Mouse (Mus musculus) T-helper 17 cell (primary cell): ENCODE measurements at regions not wholly inside any gene's neighbourhood (a gene's known extent, or its start where the extent isn't known, plus 50 kb on each side); places are given as distances from the start of the nearest gene placed in this dataset.

Source experiments
- in situ Hi-C, 2 experiments: fragments of 300-600 bp; cut with MboI, MseI; formaldehyde crosslinking; loops; 1 replicate in 1 of 2; 2 replicates in 1 of 2; pipeline ENCODE4 v1.15.1; 2025; ENCODE audit warnings: high pct_unique_total_duplicates in 2 of 2

DNA sequence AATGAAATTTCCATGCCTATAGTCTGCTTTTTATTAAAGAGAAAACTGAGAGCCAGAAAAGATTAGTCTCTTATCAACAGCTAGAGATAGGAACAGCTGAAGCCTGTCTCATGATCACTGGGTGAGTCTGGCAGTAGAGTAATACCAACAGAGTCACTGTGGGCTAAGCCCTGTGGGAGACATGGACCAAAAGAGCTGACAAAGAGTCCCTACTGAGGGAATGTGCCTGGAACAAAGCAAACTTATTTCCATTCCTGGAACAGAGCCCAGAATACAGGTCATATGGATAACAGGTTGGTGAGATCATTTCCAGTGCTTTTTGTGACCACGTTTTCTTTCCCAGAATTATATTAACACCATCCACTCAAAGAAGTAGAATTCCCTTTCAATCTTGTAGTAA lies 237.4 kb downstream of the Tmsb4x start:
- in situ Hi-C loops: no loop called here

DNA sequence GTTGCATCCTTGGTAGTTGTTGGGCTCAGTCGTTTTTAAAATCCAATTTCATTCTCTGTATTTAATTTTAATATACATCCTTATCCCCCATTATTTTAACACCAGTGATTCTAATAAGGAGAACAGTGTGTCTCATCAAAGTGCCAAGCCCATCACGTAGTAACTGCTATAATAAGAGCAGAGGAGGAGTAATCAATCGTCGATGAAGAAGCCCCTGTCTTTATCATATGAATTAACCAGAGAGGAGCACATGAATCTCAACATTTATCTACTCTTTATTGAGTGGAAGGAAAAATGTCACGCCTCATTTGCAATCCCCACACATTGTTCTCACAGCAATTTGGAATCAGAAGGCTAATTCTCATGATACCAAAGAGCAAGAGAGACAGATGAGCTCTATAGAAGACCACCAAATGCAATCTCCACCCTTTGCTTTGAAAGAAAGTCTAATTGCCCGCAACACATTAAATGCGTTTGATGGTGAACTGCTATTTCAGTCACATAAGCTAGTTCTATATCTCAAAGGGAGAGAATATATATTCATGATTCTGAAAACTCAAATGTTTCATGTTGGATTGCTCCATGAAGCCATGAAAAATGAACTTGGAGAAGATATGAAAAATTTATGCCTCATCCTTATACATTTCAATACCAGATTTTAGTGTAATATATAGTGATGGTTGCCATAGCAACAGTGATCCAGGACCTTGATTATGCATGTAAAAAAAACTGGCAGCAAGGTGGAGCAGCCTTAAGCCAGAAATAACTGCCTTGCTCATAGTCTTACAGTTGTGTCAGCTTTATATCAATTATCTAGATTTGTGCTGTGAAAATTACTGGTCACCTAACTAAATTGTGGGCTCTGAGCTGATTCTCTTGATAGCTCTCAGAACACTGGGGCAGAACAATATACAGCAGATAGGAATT lies 244.2 kb downstream of the Tmsb4x start:
- in situ Hi-C loops: no loop called here

DNA sequence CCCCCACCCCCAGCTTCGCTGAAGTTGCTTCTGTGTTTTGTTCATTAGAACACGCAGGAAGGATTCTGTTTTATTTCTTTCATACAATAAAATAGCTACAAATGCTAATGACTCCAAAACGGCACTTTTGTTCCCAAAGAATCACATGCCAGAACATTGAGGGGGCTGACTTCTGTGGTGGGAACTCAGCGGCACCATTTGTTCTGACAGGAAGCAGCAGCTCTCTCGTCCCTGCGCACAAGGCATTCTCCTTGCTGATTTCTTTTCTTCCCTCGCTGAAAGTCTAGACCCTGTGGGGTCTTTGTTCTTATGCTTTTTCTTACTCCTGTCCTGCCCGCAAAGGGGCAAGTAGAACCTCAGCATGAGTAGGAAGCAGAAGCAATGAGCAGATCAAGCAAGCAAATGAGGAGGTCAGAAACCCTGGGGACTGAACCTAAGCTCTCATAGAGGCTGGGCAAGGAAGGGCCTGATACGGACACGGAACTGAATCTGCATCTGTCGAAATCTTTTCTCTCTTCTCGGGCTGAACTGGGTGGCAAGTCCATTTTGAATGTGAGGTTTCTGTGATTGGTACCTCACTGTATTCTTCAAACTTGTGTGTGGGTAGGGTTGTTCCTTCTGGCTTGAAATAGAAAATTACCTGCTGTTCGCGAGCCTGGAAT lies 256.5 kb downstream of the Tmsb4x start:
- in situ Hi-C loops: no loop called here

DNA sequence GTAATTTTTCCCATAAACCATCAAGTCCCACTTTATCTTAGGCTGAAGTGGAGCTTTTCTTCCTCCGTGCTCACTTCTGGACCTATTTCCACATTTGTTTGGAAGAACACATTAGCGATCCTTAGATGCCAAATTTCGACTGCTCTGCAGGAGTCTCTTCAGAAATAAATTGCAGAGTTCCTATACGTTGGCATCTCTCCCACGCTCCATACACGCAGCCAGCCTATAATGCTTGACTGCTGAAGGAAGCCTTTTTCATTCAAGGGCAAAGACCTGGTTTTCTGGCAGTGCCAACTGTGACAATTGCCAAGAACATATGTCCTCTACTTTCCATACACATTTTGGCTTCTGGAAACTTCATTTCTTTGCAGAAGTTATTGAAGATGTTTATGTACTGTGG lies 258.1 kb downstream of the Tmsb4x start:
- in situ Hi-C loops: no loop called here

DNA sequence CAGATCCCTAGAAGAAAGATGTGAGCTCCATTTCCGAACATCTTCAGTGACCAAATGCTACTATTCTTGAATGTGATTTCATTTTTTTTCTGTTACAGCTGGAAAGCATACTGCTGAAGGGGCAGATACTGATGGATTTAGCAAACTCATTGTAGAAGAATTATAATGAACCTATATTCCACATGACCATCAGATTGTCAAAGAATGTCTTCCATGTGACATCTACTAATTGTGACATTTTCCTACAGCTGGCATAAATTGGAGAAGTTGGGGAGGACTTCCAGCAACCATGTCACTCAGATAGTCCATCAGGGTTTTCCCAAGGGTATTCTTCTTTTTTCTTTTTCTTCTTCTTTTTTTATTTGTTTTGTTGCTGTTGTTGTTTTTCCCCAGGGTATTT lies 263.2 kb downstream of the Tmsb4x start:
- in situ Hi-C loops: no loop called here

DNA sequence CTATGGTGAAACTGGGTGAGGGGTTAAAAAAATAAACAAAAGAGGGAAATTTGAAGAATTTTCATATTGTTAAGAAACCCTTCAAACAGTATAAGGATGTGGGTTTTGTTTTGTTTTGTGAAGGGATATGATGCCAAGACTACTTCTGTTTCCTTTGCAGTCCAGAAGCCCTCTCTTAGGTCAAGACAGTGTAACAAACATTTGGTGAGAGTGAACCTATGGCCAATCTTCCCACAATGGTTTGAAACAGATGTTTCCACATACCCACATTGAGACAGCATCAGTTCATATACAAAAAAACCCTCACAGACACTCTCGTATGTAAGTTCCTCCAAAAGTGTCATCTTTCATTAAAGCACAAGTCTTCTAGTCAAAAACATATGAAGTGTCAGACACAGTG lies 263.6 kb downstream of the Tmsb4x start:
- in situ Hi-C loops: no loop called here

DNA sequence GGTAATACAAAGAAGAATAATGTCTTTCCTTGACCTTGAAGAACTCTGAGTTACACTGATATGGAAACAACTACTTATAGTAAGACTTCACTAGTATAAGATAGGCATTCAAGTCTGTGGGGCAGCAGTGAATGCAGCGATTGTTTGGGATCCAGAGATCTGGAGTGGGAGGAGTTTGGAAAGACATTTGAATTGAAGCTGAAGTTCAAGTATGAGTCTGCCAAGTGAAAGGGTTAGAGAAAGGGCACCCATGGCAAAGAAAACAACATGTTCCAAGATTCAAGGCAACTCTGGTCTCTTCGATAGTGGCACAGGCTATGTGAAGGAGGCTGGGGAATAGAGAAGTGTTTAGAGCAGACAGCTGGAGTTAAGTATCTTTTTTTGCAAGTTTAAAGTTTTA lies 275.3 kb downstream of the Tmsb4x start:
- in situ Hi-C loops: no loop called here

DNA sequence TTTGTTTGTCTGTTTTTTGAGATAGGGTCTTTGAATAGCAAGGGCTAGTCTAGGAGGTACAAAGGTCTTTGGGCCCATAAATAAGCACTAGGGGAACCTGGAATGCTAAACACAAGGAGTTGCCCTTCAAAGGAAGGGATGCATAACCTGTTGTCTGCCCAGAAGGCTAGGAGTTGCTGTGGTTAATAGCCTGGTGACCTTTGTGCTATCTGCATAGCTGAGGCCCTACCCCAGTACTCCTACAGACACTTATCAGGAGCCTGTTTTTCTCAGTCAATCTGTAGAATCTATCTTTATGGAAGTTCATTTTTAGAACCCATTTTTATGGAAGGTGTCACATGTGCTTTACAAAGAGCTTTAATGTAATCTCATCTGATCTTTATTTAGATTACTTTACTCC lies 276.6 kb downstream of the Tmsb4x start:
- in situ Hi-C loops: no loop called here

DNA sequence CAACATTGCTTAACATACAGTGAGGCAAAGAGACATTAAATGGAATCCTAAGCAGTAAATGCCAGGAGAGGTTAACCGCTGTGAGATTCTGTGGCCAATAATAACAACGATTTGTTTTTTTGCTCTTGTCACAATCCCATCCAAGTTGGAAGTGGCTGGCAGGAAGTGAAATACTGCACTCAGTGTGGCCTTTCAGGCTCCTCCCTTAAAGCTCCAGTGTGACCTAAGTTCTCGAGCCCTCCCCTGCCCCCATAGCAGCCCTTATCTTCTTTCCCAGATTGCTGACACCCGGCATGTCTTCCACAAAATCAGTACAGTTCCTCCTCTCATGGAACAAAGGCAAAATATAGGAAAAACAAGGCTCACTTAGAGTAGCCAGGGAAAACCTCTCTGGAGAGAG lies 278.1 kb downstream of the Tmsb4x start:
- in situ Hi-C loops: no loop called here

DNA sequence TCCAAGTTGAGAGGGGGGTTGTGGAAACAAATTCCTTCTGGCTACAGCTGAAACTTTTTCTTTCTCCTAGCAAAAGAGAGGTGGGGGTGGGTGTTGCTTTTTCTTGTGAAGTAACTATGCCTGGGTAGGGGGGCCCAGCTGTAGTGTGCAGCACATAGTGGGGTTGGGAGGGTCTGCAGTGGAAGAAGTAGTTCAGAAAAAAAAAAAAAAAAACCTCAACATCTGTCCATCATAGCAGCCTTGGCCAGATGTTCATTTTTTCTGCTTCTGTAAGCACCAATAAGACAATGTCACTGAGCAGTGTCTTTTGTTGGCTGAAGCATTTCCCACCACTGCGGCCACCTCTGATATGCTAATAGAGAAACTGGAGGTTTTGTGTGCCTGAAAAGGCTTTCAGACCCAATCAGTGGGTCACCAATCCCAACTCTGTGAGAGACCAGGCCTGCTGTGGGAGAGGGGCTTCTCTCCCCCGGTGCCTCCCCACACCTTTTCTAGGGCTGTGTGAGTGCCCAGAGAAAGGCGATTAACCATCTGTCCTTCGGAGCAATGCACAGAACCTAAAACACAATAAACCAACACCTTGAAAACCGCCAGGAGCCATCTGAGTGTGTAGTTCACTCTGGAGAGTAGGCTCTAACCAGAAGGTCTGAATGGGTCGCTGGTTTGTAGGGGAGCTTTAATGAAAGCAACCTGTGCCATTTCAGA lies 279.2 kb downstream of the Tmsb4x start:
- in situ Hi-C loops: no loop called here

DNA sequence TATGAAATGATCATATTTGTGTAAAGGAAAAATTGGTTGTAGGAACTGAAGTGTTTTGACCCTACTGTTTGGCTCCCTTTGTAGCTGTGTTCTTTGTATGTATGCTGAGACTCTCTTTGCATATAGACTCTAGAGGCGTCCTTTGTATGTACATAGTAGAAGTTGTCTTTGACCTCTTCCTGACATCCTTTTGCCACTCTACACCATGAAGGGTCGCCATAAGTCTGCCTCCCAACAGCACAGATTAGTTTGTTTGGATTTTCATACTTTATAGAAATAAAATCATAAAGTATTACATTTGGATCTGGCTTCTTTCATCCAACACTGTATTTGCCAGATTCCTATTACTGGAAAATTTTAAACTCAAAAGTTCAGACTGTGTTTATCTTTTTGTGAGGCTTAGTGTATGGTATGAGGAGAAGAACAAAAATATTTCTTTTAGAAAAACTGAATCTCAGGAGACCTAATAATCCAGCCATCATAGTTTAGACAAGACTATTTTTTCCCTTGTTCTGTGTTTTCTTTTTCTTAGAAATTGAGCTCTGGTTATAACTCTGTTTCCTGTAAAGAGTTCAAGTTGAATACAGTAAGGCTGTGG lies 293.7 kb downstream of the Tmsb4x start:
- in situ Hi-C loops: no loop called here

DNA sequence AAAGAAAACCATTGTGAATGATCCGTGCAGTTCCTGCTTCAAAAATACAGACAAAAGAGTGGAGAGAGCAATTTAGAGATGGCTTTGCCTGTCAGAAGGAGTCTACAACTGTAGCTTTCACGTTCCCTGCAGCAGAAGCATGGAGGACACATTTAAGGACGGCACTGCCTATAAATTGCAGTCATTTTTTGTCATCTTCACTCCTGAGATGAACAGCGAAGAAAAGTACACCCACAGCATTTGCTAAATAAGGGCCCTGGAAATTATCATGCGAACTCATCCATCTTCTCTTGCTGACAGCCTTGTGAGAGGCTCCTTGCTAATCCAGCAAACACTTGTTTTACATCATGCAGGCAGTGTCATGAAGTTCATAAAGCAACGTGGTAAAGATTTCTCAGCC lies 302.5 kb downstream of the Tmsb4x start:
- in situ Hi-C loops: no loop called here

DNA sequence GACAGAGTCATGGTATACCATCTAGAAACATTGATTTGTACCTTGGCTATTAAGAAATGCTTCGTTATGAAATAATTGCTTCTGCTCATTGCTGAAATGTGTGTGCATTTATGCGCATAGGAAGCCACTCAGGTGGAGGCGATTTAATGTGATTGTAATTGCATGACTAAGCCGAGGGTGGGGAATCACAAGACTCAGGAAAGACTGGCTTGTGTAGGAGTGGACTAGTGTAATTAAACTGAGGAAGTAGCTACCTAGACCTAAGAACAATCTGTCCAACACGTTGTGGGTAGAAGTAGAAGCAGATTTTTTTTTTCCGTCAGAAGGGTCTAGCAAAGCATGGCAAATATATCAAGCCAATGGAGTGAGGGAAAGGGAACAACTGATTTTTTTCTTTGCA lies 308.4 kb downstream of the Tmsb4x start:
- in situ Hi-C loops: no loop called here

DNA sequence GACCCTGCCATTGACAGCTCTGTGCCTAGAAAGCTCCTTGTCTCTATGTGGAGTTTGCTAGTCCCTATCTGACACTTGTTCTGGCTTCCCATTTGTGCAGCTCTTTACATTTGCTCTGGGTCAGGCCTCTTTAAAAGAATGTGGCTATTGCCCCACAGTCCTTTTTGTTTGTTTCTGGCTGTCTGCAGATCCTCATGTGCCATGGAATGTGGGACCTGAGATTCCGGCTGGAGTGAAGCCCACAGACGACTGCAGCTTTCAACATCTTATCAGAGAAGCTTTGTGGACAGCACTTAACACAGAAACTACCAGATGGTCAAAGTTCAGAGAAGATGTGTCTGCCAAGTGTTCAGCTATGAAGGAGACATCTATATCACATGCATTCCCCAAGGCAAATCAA lies 309.7 kb upstream of the Egfl6 start:
- in situ Hi-C loops: no loop called here

DNA sequence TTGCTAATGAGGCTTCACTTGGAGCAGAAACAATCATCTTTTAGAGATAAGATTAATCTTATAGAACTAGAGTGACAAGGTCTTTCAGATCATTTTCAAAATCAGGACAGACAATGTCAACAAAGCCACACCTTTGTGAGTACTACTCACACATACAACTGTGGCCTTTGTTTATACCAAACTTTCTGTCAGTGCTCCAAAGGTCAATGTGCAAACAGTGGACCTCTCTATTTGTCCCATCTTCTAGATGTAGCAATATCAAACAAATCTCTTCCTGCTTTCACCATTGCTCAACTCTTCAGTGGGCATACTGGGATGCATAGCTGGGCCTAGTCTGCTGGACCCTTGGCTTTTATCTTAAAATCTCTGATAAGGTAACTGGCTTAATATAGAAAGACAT lies 300.9 kb upstream of the Egfl6 start:
- in situ Hi-C loops: no loop called here

DNA sequence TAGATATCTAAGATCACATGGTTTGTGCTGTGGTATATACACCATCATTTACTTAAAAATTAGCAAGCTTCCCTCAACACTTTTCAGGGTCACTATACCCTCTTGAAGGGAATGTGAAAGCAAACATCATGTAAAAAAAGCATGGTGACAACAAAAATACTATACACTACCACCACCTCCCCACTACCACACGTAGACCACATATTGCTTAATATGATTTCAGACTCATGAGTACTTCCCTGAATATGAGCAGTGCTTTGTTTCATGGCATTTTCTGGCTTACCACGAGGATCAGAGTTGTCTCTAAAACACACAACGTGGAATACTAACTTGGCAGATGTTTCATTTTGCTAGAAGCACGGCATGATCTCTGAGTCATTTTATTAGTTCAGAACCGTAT lies 284.0 kb upstream of the Egfl6 start:
- in situ Hi-C loops: loop anchor here in 1 of 2 experiments (10.0 kb wide), 1 partner anchor 1335 kb away; no protein-coding TSS in a partner anchor

DNA sequence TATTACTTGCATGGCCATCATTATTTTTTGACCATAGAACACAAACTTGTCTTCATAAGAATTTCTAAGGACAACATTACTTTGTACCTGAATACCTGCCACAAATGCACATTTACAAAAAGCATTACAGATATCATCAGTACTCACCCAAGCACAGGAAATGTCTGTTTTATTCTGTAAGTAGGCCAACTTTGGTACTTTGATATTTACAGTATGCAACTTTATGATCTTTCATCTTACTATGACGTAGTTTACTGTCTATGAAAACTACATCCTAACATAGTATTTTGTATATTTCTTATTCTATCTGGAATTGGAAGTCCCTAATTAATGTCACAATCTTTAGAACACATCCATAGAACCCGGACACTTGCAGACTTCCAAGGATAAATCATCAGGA lies 282.2 kb upstream of the Egfl6 start:
- in situ Hi-C loops: loop anchor here in 1 of 2 experiments (10.0 kb wide), 1 partner anchor 1337 kb away; no protein-coding TSS in a partner anchor
